Mouse (Mus musculus) embryonic facial prominence, embryonic 12.5 days (tissue): ENCODE measurements around the gene Smim24. TPM values are rescaled to one million over a fixed set of nuclear protein-coding genes. Genes with fewer than 3 reads are reported as not detected.

Experiments
- ATAC-seq: fragments of 200-750 bp; cut with Nextera tagmentation; 2 replicates; pipeline ENCODE4 v1.8.0; 2017; ENCODE audit not compliant: insufficient number of reproducible peaks, insufficient read depth, low FRiP score, low TSS enrichment
- H3K27ac ChIP-seq: fragments of 300-500 bp; sonication (generic); 2 replicates; pipeline ENCODE4 v1.5.1; 2016; ENCODE audit warnings: mild to moderate bottlenecking
- H3K27me3 ChIP-seq: fragments of 300-500 bp; sonication (generic); 2 replicates; pipeline ENCODE4 v1.6.1; 2016; ENCODE audit warnings: mild to moderate bottlenecking, moderate library complexity
- H3K36me3 ChIP-seq: fragments of 300-500 bp; sonication (generic); 2 replicates; pipeline ENCODE4 v1.6.1; 2016; ENCODE audit warnings: mild to moderate bottlenecking
- H3K4me1 ChIP-seq: fragments of 300-500 bp; sonication (generic); 2 replicates; pipeline ENCODE4 v1.6.1; 2016
- H3K4me2 ChIP-seq: fragments of 300-500 bp; sonication (generic); replicated peaks from 2 replicates; pipeline ENCODE4 v1.6.1; 2016; ENCODE audit warnings: mild to moderate bottlenecking, moderate library complexity
- H3K4me3 ChIP-seq: fragments of 300-500 bp; sonication (generic); 2 replicates; pipeline ENCODE4 v1.5.1; 2016; ENCODE audit warnings: mild to moderate bottlenecking
- H3K9ac ChIP-seq: fragments of 300-500 bp; sonication (generic); 2 replicates; pipeline ENCODE4 v1.6.1; 2016; ENCODE audit warnings: mild to moderate bottlenecking, moderate library complexity
- H3K9me3 ChIP-seq: fragments of 300-500 bp; sonication (generic); 2 replicates; pipeline ENCODE4 v1.6.1; 2016; ENCODE audit warnings: mild to moderate bottlenecking, moderate library complexity
- WGBS: fragments of 180-500 bp; shearing (Covaris S2); methylation state at CpG from one replicate; pipeline ENCODE4 v1.1.7; 2016; 5-methylcytosine and 5-hydroxymethylcytosine counted together
- polyA plus RNA-seq: library from polyadenylated mRNA; unstranded; fragments of >200 nt; fragmentation: Nextera tagmentation; extraction: Ambion mirVana; gene quantifications from 2 replicates; pipeline ENCODE4 v1.2.1, GENCODE M21; 2016

The Smim24 gene
- polyA plus RNA-seq, 1 experiment from 2014 or later = 3.4 TPM

DNA sequence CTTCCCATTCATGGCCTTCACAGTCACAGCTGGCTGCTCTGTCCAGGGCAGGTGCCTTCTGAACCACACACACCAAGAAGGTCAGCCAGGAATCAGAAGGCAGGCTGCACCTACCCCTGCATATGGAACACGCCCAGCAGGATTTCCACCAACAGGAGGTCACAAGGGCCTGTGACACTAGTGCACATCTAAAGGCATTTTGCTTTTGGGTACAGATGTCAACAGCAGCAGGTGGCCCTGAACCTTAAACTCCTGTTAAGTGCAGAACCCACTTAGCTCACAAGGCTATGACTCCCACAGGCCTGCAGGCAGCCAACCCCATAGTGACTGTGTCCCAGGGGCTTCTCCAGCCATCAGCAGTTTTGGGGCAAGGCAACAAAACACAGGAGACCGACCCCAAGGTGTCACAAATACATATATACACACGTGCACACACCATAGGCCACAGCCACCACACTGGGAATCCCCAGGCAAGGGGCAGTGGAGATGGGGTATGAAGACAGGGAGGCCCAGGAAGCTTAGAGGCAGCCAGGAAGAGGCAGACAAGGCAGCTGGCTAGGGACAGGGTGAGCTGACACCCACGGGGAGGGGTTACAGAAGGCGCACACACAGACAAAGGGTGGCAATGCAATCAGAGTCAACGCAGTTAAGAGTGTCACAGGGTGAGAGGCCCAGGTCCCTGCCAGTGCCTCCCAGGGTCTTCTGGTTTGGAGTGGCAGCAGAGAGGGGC lies 26.2 kb upstream of the Smim24 start:
- Histone ChIP-seq H3K27me3 (peaks cover 35% of the 10 kb centered on the region), H3K4me1 (peaks cover 22% of the 10 kb centered on the region), H3K9ac (no peak overlapping the region), H3K36me3 (peaks cover 60% of the 10 kb centered on the region), H3K27ac (no peak overlapping the region), H3K4me2 (no peak overlapping the region), H3K4me3 (no peak overlapping the region), H3K9me3 (no peaks in the 10 kb centered on the region)
- WGBS = 79% methylated on average over 6 of the region's 6 CpGs
- ATAC-seq = no peak

DNA sequence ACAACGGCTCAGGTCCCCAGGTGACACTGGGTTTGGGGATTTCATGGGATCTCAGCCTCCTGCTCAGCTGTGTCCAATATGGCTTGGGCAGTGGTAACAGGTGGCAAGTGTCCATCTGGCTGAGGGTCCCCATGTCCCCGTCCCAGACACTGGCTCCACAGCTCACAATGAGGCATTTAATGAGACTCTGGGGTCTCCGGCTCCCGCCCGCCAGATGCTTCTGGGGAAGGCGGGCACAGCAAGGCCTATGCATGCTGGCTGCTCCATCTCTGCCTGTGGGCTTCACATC lies 25.7 kb upstream of the Smim24 start:
- Histone ChIP-seq H3K4me3 (no peak overlapping the region), H3K9ac (no peak overlapping the region), H3K4me1 (peaks cover 22% of the 10 kb centered on the region), H3K9me3 (no peaks in the 10 kb centered on the region), H3K27me3 (peaks cover 35% of the 10 kb centered on the region), H3K36me3 (peaks cover 64% of the 10 kb centered on the region), H3K4me2 (no peak overlapping the region), H3K27ac (no peak overlapping the region)
- no peak for ATAC-seq
- WGBS = 88% methylated on average over 6 of the region's 6 CpGs

DNA sequence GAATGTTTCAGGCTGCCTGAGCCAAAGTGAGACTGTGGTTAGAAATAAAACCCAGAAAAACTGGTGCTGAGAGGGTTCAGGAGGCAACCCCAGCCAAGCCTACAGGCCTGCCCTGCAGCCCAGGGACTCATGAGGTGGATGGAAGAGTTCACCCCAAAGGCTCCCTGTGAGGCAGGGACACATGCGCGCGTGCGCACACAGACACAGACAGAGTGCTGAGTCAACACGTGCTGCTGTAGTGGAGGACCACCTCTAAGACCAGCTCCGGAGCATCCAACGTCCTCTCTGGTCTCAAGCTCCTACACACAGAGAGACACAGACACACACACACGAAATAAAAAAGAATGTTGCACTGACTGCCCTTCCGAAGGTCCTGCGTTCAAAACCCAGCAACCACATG lies 17.5 kb upstream of the Smim24 start:
- no peak overlapping the region for H3K4me3 ChIP-seq

DNA sequence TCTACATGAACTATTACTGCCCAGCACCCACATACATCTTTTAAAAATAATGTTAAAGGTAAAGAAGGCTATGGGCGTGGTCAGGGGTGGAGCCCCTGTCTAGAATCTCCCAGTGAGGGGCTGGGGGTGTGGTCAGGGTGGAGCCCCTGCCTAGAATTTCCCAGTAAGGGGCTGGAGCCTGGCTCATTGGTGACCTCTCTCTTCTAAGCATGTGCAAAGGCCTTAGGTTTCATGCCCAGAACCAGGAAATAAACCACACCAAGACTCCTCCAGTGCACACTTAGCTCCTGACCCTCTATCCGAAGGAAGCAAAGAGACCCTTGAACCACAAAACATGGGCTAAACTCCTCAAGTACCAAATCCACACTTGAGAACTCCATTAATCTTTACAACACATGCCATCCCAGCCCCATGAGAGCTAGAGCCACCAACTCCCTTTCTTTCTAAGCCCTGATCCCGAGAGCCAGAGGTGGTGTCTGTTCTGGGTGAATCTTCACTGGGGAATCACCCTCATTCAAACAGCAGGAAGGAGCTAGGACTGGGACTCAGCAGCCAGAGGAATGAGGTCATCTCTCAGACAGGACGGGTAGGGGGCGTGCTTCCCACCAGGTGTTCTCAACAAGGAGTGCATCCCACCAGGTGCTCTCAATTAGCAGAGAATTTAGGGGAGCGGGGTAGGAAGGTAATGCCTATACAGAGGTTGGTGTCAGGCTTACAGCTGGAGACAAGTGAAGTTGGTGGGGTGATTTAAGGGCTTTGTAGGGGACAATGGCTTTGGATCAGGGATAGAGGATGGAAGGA lies 16.1 kb upstream of the Smim24 start:
- 31% methylated on average over 6 of the region's 6 CpGs for WGBS
- no peak for ATAC-seq
- Histone ChIP-seq H3K9me3 (no peaks in the 10 kb centered on the region), H3K36me3 (peaks cover 31% of the 10 kb centered on the region), H3K9ac (peak overlapping the region; percentile 96), H3K27ac (peak overlapping the region; percentile 75; the same call in 1 of the 2 replicates), H3K4me3 (peak overlapping the region; percentile 85), H3K4me1 (peaks cover 22% of the 10 kb centered on the region), H3K27me3 (no peaks in the 10 kb centered on the region), H3K4me2 (peak overlapping the region; percentile 79)

More for the DNA sequence above, 17.5 kb upstream of the Smim24 start:
- H3K4me1 ChIP-seq = peaks cover 22% of the 10 kb centered on the region
- H3K9ac ChIP-seq = no peak overlapping the region
- peaks cover 45% of the 10 kb centered on the region for H3K36me3 ChIP-seq
- H3K4me2 ChIP-seq = no peak overlapping the region
- H3K9me3 ChIP-seq = no peaks in the 10 kb centered on the region
- no peaks in the 10 kb centered on the region for H3K27me3 ChIP-seq
- no peak overlapping the region for H3K27ac ChIP-seq
- WGBS = 94% methylated on average over 10 of the region's 10 CpGs
- ATAC-seq = no peak

DNA sequence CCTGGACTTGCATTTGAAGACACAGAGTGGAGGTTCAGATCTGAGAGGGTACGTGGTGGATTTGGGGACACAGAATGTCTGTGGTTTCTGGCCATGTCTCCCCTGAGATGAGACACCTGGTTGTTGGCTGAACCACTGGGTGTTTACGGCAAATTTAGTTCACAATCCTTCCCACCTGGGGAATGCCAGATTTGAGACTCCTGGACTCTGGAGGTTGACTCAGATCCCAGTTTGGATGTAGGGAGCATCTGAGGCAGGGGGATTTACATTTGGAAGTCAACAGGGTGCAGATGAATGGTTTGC lies 15.5 kb upstream of the Smim24 start:
- WGBS = 56% methylated on average over 2 of the region's 2 CpGs
- Histone ChIP-seq H3K27me3 (no peaks in the 10 kb centered on the region), H3K9ac (peak overlapping the region; percentile 96), H3K4me3 (peak overlapping the region; percentile 85), H3K4me1 (peaks cover 22% of the 10 kb centered on the region), H3K9me3 (no peaks in the 10 kb centered on the region), H3K27ac (peak overlapping the region; percentile 75; the same call in 1 of the 2 replicates), H3K4me2 (peak overlapping the region; percentile 79), H3K36me3 (peaks cover 28% of the 10 kb centered on the region)
- no peak for ATAC-seq

DNA sequence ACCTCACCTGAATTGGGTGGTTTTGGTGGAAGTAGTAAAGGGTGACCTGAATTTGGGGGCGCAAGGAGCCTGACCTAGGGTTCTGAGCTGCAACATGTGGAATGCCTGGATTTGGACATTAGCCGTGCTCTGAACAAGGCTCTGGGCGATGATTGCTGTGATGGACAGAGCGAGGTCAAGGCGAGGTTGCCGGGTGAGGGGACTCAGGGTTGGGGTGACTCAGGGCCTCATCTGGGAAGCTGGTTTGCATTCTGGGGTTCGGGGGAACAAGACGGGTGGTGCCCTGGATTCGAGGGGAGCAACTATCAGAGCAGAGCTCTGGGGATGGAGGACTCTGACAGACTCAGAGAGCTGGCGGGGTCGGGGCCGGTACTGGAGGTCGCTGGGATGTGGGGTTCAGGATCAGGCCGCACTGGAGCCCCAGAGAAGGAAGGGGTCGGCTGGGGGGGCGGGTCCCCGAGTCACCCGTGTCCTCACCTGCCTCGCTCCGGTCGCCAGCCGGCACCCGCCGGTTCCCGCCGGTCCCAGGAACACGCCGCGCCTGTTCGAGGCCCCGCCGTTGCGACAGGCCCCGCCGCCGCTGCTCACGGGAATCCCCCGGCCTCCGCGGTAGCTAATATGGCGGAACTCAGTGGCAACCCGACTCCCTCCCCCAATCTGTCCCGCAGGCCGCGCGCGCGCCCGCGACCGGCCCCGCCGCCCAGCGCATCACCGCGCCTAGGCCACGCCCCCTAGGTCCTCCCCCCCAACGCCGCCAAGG lies 14.9 kb upstream of the Smim24 start, which contains the start of gene Fzr1:
TSS of gene Fzr1 (minus strand) at position 724 of the 760 bp plus-strand sequence.
- peak within 1 kb of the TSS; percentile 96 for H3K9ac ChIP-seq
- peaks cover 22% of the 10 kb centered on the region for H3K4me1 ChIP-seq
- peak within 1 kb of the TSS; percentile 85 for H3K4me3 ChIP-seq
- 1% methylated on average over 57 of the region's 59 CpGs for whole genome bisulfite sequencing
- H3K27ac ChIP-seq = peak within 1 kb of the TSS; percentile 78
- peaks cover 26% of the 10 kb centered on the region for H3K36me3 ChIP-seq
- no peaks in the 10 kb centered on the region for H3K9me3 ChIP-seq
- peak; percentile 41 for ATAC-seq
- peak within 1 kb of the TSS; percentile 79 for H3K4me2 ChIP-seq
- no peaks in the 10 kb centered on the region for H3K27me3 ChIP-seq

DNA sequence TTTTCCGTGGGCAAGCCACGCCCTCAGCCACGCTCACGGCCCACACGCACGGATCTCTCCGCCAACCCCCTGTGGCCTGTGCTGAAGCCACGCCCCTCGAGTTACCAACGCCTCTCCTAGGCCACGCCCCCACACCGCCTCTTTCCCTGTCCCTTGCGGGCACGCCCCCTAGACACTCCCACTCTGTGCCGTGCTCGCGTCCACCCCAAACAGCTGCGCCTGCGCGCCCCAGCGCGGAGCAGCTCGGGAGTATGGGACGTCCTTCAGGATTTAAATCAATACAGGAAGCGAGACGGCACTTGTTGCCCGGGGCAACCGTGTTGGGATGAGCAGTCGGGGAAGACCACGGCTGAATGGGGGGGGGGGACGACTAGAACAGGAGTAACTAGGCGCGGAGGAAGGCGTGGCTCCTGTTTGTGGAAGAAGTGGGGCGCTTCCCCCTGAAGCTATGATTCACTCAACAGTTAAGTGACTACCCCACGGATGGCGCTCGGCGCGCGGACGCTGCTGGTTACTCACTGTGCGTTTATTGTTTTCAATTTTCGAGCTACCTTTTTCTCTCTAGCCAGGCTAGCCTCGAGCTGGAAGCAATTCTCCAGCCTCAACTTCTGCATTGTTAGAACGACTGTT lies 14.2 kb upstream of the Smim24 start:
- Histone ChIP-seq H3K9ac (peak overlapping the region; percentile 28), H3K27ac (peak overlapping the region; percentile 78), H3K9me3 (no peaks in the 10 kb centered on the region), H3K4me2 (peak overlapping the region; percentile 79), H3K27me3 (no peaks in the 10 kb centered on the region), H3K4me1 (peaks cover 22% of the 10 kb centered on the region), H3K36me3 (peaks cover 19% of the 10 kb centered on the region), H3K4me3 (peak overlapping the region; percentile 85)
- WGBS = under 1% methylated on average over 45 of the region's 46 CpGs
- ATAC-seq = peak; percentile 93

DNA sequence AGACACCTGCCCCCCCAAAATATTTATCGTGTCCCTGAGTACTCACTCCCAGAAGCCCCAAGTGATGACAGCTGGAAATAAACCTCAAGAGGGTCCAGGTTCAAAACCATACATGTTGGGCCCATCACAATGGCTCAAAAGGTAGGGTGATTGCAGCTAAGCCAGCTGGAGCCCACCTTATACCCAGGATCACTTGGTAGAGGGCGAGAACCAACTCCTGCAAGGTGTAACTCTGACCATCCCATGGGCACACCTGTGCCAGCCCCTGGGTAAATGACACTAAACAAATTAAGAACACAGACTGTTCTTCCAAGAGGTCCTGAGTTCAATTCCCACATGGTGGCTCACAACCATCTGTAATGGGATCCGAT lies 13.7 kb upstream of the Smim24 start:
- ATAC-seq = no peak
- 55% methylated on average over 3 of the region's 3 CpGs for WGBS

DNA sequence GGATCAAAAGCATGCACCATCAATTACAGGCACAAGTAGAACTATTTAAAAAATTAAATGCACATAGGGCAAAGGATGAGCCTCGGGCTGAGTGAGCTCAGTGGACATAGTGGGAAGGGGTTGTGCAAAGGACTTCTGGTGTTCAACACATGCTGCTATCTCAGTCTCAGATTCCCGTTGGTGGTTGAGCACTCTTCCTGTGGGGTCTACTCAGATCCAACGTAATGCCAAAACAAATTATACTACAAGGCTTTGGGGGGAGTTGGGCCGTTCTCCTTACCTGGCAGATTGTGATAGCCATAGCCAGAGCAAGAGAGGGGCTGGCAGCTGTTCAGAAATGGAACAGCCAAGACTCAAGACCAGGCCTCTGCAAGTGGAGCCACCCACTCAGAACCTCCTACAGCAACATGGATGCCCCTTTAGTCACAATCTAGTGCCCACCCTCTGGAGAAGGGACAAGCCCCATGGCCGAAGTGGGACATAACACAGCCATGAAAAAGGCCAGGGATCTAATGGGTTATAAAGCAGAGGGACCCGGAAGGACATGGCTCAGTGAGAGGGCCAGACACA lies 13.0 kb upstream of the Smim24 start:
- no peaks in the 10 kb centered on the region for H3K9me3 ChIP-seq
- H3K4me2 ChIP-seq = no peak overlapping the region
- H3K9ac ChIP-seq = no peak overlapping the region
- no peak overlapping the region for H3K4me3 ChIP-seq
- no peak for ATAC-seq
- 85% methylated on average over 6 of the region's 6 CpGs for WGBS
- peaks cover 11% of the 10 kb centered on the region for H3K36me3 ChIP-seq
- H3K4me1 ChIP-seq = peaks cover 24% of the 10 kb centered on the region
- H3K27me3 ChIP-seq = no peaks in the 10 kb centered on the region
- no peak overlapping the region for H3K27ac ChIP-seq

More for the DNA sequence above, 13.7 kb upstream of the Smim24 start:
- Histone ChIP-seq H3K9me3 (no peaks in the 10 kb centered on the region), H3K4me2 (peak overlapping the region; percentile 79), H3K4me3 (peak overlapping the region; percentile 85), H3K27ac (peak overlapping the region; percentile 78), H3K36me3 (peaks cover 14% of the 10 kb centered on the region), H3K27me3 (no peaks in the 10 kb centered on the region), H3K9ac (peak overlapping the region; percentile 28), H3K4me1 (peaks cover 22% of the 10 kb centered on the region)

DNA sequence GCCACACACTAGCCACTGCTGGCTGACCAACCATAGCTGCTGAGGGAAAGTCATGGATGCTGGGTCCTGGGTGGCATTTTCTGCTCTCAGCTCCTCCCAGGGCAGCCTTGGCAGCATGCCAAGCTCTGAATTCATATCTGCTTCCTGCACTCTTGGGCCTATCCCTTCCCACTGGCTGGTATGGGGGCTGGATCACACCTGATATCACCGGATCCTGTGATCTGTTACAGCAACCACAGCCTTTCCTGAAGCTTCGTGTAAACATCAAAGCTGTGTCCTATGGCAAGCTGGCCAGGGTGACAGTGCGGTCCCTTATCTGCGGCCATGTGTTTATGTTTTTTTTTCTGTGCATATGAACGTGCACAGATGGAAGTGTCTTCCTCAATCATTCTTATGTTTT lies 10.8 kb upstream of the Smim24 start:
- ATAC-seq = no peak
- Histone ChIP-seq H3K27ac (no peak overlapping the region; the same call in 1 of the 2 replicates), H3K4me1 (peaks cover 23% of the 10 kb centered on the region), H3K36me3 (peaks cover 14% of the 10 kb centered on the region), H3K27me3 (no peaks in the 10 kb centered on the region), H3K4me3 (no peak overlapping the region), H3K9ac (peak overlapping the region; percentile 10; the same call in 1 of the 2 replicates), H3K9me3 (no peaks in the 10 kb centered on the region), H3K4me2 (no peak overlapping the region)
- WGBS = 85% methylated on average over 5 of the region's 5 CpGs
